Mouse (Mus musculus) heart, postnatal 25 days (tissue): ENCODE data around the gene Dtnbp1. TPM values are rescaled to one million over a fixed set of nuclear protein-coding genes. Genes with fewer than 3 reads are reported as not detected.
A peak's percentile ranks its signal among the peaks of the same experiment; 100 is the strongest.

Experiments
- DNase-seq: peaks from one replicate; pipeline ENCODE4 v3.0.0; 2022; ENCODE audit warnings: low spot score
- intact Hi-C: fragments of 180-260 bp; cut with DNase I; formaldehyde crosslinking; loops from one replicate; pipeline ENCODE4 v1.15.1; 2025
- total RNA-seq, 2 experiments: library from RNA; stranded (reverse); gene quantifications; 2 replicates each; pipeline ENCODE4 v1.2.3; 2021

The Dtnbp1 gene
- total RNA-seq, 2 experiments from 2014 or later, result 84.2 to 88.3 TPM

DNA sequence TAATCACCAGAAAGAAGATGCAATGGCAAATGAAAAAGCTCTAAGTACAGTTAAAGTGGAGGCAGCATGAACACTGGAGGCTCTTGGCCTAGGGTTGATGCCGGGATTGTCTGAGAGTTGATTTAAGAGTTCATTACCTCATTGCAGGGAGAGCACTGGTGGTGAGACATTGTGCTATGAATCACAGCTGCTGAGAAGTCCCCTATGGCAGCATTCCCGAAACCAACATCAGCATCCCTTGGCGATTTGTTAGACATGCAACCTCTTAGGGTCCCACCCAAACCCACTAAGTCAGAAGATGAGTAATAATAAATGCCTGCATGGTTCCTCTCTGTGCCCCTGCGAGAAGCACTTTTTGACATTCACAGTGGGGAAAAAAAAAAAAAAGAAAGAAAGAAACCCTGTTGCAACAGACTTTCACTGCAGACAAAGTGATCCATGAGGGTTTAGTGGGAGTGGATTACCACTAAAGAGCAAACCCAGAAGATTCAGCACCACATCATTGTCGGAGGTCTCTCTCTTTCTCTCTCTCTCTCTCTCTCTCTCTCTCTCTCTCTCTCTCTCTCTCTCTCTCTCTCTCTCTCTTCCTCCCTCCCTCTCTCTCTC is 3.1 kb upstream of the Dtnbp1 start:
- intact Hi-C loops, result no loop called here
- DNase-seq, result no peak

DNA sequence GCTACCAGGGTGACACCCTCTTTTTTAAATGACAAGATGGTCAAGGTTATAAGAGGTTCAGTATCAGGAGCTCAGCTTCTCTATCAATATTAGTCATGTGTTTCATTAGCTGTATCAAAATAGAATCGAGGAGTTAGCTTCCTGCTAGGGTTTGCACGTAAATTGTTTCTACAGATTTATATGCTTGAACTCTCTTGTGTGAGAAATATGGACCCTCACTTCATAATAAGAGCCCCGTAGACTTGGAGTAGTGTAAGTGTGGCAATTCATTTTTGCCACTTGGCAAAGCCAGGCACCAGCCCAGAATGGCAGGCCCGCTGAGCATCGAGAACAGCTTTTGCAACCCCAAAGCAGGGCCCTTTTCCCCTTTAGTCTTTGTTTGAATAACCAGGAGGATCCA is 1.1 kb upstream of the Dtnbp1 start:
- intact Hi-C loops, result no loop called here
- DNase-seq, result no peak

DNA sequence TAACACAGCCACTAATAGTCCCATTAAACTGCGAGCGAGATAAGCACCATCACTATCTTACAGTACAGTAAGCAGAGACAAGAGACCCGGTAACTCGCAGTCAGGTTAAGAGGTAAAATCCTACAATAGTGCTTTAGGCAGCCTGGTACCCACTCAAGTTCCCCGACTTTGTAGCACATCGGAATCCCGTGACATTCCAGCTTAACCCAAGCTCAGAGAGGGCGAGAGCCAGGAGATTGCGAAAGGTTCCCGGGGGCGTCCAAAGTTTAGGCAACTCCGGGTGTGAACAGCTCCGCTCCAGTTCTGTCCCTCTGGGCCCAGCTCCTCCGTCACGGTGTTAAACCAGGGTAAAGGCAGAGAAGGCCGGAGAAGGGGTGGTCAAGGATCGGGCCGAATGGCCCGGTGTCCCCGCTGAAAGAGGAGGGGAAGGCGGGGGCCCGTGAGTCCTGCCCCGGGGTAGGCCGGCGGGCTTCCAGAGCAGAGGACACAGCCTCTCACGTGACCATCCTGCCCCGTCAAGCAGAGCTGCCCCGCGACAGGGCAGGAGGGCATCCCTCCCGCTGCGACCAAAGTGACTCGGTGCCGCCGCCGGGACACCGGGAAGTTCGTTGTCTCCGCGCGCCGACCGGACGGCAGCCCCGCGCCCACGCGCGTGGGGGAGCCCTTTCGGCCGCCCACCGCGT is 578 bp downstream of the Dtnbp1 start:
- peak; percentile 75 for DNase-seq
- intact Hi-C loops, result no loop called here

DNA sequence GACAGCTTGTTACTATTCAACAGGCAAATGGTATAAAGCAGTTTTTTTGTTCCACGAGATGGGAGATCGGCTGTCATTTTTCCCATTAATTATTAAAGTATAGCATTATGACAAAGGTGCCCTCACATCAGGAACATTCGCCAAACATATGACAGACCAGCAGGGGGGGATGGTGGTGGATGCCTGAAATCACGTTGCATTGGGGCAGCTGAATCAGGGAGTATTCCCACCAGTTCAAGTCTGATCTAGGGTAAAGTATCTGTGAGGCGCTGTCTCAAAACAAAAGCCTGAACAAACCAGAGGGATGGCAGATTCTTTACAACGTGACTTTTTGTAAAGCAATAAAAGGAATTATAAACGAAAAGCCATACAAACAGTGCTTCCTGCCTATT is 1.1 kb downstream of the Dtnbp1 start:
- no peak for DNase-seq
- intact Hi-C loops, result no loop called here

DNA sequence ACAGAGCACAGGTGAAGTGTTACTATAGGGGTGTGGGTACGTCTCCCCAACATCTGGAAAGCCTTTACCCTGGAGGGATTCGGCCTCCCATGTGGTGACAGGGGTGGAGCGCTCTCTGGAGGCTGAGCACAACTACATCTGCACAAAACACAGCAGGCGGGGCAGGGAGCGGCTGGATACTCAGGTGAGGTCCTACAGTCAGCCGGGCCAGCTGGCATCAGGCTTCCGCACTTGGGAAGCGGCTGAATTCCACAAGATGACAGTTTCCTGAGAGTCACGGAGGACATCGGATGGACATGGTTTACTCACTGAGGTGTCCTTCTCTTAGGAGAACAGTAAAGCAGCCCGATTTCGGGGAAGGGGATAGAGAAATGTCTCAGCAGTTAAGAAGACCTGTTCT is 2.7 kb downstream of the Dtnbp1 start:
- DNase-seq, result no peak
- intact Hi-C loops, result no loop called here

DNA sequence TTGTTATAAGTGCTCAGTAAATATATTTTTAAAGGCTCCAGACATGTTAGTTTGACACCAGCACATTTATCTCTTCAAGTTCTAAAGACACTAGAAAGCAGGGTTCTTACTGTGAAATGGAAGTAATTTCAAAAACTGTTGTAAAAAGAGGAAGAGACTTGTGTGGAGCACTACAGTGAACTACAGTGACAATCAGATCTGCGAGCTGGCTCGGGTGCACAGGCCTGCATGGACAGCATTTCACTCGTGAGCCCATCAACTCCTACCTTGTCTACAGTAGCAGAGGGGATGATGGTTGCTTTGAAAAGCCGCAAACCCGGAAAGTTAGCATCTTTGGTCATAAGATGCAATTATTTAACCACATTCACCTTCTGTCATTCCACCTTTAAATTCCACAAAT is 5.6 kb downstream of the Dtnbp1 start:
- no peak for DNase-seq
- intact Hi-C loops, result no loop called here

DNA sequence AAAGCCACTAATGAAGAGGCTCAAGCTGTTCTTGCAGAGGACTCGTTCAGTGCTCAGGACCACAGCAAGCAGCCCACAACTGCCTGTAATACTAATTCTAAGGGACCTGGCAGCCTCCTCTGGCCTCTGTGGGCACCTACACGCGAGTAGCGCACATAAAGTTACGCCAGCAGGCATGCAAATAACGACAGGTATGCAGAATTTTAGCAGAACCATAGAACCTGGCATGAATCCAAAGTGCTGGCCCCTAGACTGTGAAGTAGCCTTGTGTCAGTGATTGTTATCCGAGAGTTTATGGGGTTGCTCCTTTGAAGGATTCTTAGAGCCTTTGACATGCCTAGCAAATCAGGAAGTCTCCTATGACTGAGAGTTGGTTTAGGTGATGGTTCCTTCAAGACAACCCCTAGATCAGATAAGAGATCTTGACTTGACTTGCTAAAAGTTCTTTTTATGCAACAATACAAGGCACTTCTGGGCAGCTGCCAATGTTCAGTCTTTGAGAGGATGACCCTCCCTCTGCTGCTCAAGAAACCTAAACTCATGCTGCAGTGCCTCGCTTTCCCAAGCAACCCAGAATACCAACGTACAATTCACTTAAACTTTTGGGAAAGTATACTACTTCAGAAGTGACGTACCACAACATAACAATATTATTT is 9.3 kb downstream of the Dtnbp1 start:
- intact Hi-C loops, result no loop called here

DNA sequence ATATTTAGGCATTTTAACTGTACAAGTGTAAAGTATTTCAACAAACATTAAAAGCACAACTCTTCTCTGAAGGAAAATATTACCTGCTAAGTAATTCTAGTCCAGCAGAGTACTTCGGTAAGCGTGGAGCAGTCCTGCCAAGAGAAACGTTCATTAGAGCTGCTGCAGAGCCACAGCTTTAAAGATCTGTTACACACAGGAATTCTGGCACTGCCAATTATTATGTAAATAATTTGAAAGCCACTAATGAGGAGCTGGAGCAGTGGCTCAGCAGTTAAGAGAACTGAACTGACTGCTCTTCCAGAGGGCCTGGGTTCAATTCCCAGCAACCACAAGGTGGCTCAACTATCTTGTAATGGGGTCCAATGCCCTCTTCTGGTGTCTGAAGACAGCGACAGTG is 10.0 kb downstream of the Dtnbp1 start:
- intact Hi-C loops, result no loop called here
- DNase-seq, result no peak

More for the DNA sequence above, 9.3 kb downstream of the Dtnbp1 start:
- DNase-seq, result no peak

DNA sequence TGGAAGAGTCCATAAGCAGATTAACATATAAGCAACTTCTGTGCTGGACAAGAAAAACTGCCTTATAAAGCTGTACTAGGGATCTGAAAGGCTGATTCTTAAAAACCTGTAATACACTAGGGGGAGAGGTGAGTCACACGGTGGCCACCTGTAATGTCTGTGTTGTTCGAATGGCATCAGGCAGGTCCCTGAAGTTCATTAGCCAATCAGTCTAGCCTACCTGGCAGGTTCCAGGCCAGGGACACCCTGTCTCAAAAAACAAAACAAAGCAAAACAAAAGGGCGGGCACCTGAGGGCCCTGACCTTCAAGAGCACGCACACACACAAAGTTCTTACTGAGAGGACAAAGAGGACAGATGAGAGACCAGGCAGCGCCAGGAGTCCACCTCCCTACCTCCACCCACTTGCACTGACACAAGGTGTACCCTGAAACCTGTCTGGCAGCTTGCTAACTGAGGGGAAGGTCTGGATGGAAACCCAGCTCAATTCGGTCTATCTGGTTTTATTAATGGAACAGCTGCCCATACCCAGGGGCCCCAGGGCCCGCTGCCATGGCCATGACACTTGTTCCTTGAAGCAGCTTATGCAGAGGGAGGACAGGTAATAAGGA is 11.8 kb downstream of the Dtnbp1 start:
- intact Hi-C loops, result no loop called here
- DNase-seq, result no peak

DNA sequence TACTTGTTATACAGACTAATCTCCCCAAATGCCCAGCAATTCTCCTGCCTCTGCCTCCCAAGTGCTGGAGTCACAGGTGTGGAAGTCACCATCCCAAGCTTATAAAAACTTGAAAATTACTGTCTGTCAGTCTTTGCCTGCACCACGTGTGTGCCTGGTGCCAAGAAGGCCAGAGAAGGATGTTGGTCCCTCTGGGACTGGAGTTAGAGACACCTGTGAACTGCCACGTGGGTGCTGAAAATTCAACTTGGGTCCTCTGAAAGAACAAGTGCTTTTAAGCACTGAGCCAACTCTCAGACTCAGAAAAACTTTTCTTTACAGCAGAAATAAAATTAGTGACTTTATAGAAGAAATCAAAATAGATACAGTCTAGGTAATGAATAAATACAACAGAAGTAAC is 15.6 kb downstream of the Dtnbp1 start:
- DNase-seq, result no peak
- intact Hi-C loops, result no loop called here

DNA sequence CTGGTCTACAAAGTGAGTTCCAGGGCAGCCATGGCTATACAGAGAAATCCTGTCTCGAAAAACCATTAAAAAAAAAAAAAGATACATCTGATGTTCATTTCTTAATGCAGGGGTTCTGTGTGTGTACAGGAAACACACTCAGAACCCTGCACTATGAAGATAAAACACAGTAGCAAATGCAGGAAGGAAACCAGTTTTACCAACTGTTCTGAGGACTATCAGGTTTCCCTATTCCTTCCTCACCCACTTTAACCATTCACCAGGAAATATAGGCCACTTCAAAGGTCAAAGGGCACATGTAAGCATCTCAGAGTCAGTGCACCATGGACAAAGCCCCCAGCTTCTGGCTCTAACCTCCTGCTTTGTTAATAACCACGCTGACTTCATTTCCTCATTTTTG is 16.6 kb downstream of the Dtnbp1 start:
- intact Hi-C loops, result no loop called here
- DNase-seq, result no peak

DNA sequence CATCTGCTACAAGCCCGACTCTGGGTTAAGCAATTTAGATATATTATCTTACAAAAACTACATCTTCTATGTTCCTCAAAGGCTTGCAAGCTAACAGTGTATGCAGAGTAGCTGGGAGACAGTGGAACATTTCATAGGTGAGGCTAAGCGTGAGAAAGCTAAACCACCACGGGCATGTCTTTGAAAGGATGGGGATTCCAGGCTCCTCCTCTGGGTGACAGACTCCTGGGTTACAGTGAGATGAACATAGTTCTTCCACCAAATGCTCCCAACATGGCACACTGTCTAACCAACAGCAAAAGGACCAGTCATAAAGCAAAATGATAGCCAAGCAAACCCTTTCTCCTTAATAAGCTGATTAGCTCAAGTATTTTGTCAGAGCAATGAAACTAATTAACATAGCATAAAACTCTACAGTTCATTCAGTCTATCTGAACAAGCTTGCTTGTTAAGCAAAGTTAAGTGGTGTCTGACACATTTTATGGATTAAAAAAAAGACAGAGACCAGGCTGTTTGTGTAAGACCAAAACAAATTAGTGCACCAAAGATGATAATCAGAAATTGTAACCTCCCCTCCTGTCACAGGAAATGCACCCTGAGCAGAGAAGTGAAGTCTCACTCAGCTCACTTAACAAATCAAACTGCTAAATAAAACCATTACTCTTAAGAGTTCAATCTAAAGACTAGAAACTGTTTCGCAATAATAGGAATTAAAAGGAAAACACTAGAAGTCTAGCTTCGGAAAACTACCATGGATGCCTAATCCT is 18.1 kb downstream of the Dtnbp1 start:
- intact Hi-C loops, result no loop called here
- no peak for DNase-seq

DNA sequence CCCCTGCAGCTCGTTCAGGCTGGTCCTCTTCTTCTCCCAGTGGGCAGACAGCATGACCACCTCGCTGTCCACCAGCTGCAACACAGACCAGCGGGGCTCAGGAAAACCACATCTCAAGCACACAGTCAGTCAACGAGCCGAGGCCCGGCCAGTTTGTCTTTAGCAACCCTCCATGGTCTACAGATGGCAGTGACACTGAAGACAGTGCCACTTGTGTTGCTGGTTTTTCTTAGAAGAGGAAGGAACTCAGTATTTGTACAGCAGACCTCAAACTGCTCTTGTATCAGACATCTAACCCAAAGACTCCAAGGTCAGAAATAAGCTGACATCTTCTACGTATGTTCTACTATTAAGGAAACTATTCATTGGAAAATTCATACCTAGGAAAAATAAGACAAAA is 19.1 kb downstream of the Dtnbp1 start:
- intact Hi-C loops, result no loop called here
- no peak for DNase-seq

DNA sequence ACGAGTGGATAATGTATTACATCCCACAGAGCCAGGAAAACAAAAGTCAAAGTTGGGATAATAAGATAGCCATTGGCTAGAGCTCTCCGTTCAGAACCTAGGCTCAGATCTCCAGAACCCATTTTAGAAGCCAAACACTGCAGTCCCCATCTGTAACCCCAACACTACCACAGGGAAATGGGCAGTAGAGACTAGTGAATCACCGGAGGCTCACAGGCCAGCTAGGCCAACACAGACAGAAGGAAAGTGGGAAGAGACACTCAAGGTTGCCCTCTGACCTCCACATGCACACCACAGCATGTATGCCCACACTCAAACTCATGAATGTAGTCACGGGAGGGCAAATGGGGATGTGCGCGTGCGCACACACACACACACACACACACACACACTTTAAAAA is 22.5 kb downstream of the Dtnbp1 start:
- DNase-seq, result no peak
- intact Hi-C loops, result loop anchor here (5.0 kb wide), 1 partner anchor 222 kb away; no protein-coding TSS in a partner anchor

DNA sequence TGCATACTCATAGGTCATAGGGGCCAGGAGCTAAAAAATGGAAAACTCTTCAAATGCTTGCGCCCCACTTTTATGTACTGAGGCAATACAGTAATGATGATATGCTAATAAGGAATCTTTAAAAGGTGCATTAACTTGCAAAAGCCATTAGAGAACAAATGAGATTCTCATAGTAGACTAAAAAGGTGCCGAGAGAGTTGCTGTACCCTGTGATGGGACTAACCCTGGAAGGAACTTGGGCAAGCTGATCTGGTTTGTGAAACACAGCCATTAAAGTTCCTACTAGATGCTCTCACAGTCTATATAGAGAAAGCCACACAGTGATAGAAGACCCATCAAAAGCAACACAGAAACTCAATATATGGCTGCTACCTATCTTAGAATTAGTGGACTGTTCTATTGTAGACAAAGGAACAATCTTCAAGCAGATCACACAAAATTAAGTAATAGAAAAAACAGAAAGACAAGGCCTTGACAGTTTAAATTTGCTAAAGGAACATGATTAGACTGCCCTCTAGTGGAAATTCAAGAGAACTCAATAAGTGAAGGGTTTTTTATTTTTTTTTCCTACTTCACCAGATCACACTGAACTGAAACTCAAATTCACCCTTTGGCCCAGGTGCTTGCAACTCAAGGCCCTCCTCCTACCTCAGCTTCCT is 24.3 kb downstream of the Dtnbp1 start:
- no peak for DNase-seq
- intact Hi-C loops, result loop anchor here (2.0 to 5.0 kb wide), 2 partner anchors 220 to 1183 kb away; no protein-coding TSS in a partner anchor

DNA sequence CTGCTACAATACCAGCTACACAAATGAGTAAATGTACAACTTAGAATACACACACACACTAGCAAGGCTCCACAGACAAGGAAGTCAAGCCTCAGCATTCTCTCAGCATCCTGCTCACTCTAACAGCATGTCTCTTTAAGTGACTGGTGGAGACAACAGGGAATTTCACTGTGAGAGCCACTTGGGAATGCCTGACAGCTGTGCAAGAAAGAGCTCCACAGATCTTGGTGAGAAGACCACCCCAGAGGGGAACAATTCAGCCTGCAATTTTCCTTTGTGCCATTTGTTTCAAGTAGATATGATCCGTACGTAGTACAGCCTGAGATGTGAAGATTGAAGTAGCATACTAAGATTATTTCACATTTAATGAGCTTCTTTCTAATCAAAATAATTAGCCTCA is 24.9 kb downstream of the Dtnbp1 start:
- DNase-seq, result no peak
- intact Hi-C loops, result loop anchor here (2.0 to 5.0 kb wide), 2 partner anchors 220 to 1182 kb away; no protein-coding TSS in a partner anchor

DNA sequence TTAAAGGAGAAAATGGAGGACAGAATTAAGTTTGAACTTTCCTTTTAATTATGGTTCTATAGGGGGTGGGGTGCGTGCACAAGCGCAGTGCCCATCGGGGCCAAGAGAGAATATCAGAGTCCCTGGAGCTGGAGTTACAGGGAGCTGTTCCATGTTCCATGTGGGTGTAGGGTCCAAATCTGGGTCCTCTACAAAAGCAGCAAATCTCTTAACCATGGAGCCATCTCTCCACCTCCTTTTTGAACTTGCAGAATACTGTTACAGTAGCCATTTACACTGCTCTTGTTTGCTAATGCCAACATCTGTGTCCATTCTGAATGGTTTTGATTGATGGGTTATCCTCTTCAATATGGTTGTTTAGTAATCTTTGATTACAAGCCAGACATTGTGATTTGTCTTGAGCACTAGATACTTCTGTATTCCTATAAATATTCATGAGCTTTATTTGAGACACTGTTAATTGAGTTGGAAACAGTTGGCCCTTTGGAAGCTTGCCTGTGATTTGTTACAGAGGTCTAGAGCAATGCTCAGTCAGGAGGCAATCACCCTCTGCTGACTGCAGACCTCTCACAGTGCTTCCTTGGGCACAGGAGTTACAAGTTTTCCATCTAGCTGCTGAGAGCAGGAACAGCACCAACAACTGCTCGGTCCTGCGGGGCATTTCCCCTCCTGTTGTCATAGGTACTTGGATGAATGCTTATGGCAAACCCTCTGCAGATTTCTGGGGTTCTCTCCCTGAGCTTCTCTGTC is 41.2 kb downstream of the Dtnbp1 start:
- intact Hi-C loops, result loop anchor here (5.0 kb wide), 1 partner anchor 1098 kb away; no protein-coding TSS in a partner anchor

DNA sequence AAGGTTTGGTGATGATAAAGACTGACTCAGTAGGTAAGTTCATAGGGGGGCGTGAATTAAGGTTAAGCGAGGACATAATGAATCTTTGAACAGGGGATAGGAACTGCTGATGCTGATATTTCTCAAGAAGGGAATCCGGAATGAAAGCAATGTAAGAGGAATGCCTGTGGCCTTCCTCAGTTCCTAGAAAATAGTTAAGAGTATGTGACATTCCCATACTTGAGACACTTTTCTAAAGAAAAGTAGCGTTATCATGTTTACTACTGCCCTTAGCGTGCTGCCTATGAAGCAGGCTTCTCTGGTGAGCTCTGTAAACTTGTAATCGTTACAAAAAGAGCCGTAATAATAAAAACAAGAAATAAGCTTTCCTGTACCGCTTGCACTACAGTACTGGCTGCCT is 44.9 kb downstream of the Dtnbp1 start:
- intact Hi-C loops, result no loop called here
- no peak for DNase-seq

More for the DNA sequence above, 41.2 kb downstream of the Dtnbp1 start:
- DNase-seq, result no peak

DNA sequence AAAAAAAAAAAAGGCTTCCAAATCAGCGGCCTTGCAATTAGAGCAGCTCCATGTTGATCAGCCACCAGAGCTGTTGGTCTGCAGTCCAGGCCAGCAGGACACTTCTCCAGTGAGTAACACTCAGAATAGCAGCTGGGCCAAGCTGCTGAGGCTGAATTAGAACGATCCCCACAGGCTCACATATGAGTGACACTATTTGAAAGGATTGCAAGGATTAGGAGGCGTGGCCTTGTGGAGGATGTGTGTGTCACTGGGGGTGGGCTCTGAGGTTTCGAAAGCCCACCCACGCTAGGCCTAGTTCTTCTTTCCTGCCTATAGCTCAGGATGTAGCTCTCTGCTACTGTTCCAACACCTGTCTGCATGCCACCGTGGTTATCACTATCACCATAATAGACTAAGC is 46.2 kb downstream of the Dtnbp1 start:
- DNase-seq, result no peak
- intact Hi-C loops, result no loop called here
